Mouse (Mus musculus) neutrophil, adult 5-6 weeks (primary cell): ENCODE measurements around the gene Atp6v0d1. TPM values are rescaled to one million over a fixed set of nuclear protein-coding genes. Genes with fewer than 3 reads are reported as not detected.

ENCODE experiments used
- ATAC-seq: fragments of 151-379, 151-347 bp; 2 replicates; pipeline ENCODE4 v1.8.0; 2017; ENCODE audit warnings: mild to moderate bottlenecking, moderate TSS enrichment; ENCODE audit not compliant: insufficient number of reproducible peaks, poor library complexity, low FRiP score, severe bottlenecking; ENCODE audit errors: extremely low read depth
- total RNA-seq: library from RNA; stranded (forward); fragments of 200-1000 nt; gene quantifications from 2 replicates; pipeline ENCODE4 v1.2.3, GENCODE M21; 2017

Atp6v0d1 gene
- total RNA-seq, 1 experiment from 2014 or later: 71.1 TPM

- ATAC-seq: peak; percentile 44; the same call in 1 of the 2 replicates
These were observed 47.2 kb downstream of the Atp6v0d1 start, which contains the start of gene Hsd11b2 for GRCm38 (mm10) chr8:105518436-105519313. Gene Hsd11b2, plus strand, starts transcription at chr8:105518755.

GRCm38 (mm10) chr8:105517346-105517745, 48.5 kb downstream of the Atp6v0d1 start:
- no peak for ATAC-seq

GRCm38 (mm10) chr8:105516018-105516645, 49.7 kb downstream of the Atp6v0d1 start:
- peak; percentile 77 for ATAC-seq

GRCm38 (mm10) chr8:105514656-105515055, 51.2 kb downstream of the Atp6v0d1 start:
- no peak for ATAC-seq

- no peak for ATAC-seq
These were observed 51.7 kb downstream of the Atp6v0d1 start for GRCm38 (mm10) chr8:105514194-105514593.

GRCm38 (mm10) chr8:105509997-105510735, 55.7 kb downstream of the Atp6v0d1 start:
- ATAC-seq: no peak

- no peak for ATAC-seq
These were observed 57.1 kb downstream of the Atp6v0d1 start for GRCm38 (mm10) chr8:105508758-105509157.

- no peak for ATAC-seq
These were observed 58.9 kb downstream of the Atp6v0d1 start for GRCm38 (mm10) chr8:105506977-105507376.

GRCm38 (mm10) chr8:105504617-105505016, 61.2 kb downstream of the Atp6v0d1 start:
- no peak for ATAC-seq

GRCm38 (mm10) chr8:105499787-105500186, 66.1 kb downstream of the Atp6v0d1 start:
- ATAC-seq: no peak

GRCm38 (mm10) chr8:105496439-105497180, 69.2 kb downstream of the Atp6v0d1 start, which contains the start of gene Zdhhc1:
Gene Zdhhc1, minus strand, starts transcription at chr8:105496902.
- ATAC-seq: peak; percentile 54

- ATAC-seq: no peak
These were observed 70.2 kb downstream of the Atp6v0d1 start for GRCm38 (mm10) chr8:105495350-105496302.

- no peak for ATAC-seq
These were observed 71.3 kb downstream of the Atp6v0d1 start for GRCm38 (mm10) chr8:105494566-105494965.

- no peak for ATAC-seq
These were observed 72.4 kb downstream of the Atp6v0d1 start for GRCm38 (mm10) chr8:105493495-105493894.

- ATAC-seq: no peak
These were observed 76.6 kb downstream of the Atp6v0d1 start for GRCm38 (mm10) chr8:105489281-105489680.

- ATAC-seq: no peak
These were observed 77.8 kb downstream of the Atp6v0d1 start for GRCm38 (mm10) chr8:105488082-105488481.

- no peak for ATAC-seq
These were observed 81.5 kb downstream of the Atp6v0d1 start for GRCm38 (mm10) chr8:105484392-105484791.

GRCm38 (mm10) chr8:105484030-105484368, 81.8 kb downstream of the Atp6v0d1 start:
- ATAC-seq: no peak
